Mouse (Mus musculus) skeletal muscle tissue, adult 2 months (tissue): ENCODE results near the gene U2af1l4.

Source experiments
- DNase-seq: peaks from one replicate; pipeline ENCODE4 v3.0.0-alpha.2; 2012; ENCODE audit warnings: low read depth, low spot score

U2af1l4 gene

DNA sequence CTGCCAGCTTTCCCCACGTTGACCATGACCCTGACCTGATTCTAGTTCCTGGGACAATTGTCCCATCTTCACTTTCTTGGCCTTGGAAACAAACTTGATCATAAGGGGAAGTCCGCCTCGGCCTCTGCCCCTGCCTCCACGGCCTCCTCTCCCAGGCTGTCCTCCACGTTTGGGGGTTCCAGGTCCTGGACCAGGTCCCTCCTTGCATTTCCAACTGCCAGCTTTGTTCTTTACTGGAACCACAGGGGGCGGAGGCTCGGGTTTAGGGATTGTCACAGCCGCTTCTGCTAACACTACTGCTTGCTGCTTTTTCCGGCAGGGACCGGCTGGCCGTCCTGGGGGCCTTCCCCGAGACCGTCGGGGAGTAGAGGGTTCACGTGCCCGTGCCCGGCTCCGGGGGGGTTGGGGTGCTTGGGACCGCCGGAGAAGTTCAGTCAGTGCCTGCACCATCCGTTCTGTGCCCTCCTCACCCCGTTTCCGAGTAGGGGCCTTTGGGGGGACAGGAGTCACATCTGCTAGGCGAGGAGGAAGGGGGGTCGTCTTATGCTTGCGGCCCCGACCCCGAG lies 23.4 kb downstream of the U2af1l4 start:
- DNase-seq = no peak

DNA sequence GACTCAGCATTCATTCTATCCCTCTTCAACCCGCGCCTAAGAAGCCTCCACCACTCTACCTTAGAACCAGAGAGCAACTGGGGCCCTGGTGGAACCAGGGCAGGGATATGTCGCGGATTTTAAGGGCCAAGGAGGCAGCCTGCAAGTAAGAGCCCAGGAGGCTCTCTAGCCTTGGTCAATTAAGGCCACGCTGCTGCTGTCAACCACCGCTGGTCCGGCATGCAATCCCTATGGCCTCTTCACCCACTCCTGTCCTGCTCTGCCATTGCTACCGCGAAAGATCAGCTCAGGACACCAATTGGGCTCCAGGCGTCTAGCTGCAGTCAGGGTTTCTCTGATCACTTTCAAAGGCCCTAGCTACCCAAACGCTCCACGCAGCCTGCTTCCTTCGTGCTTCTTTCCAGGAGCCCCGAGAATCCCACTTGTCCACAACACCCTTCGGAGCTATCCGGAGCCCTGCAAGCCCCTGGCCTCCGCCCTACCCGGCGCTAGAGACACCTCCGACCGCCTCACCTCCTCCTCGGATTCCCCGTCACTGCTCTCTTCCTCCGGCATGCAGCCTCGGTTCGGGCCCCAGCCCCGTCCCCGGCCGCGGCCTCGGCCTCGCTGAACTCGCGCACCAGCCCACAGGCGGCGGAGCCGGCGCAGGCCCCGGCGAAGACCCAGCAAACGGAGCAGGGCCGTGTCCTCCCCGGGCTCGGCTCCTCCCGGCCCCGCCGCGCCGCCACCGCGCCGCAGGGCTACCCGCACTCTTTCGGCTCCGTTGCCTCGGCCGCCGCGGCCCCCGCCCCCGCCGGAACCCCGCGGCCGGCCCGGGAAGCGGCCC lies 25.0 kb downstream of the U2af1l4 start:
- no peak for DNase-seq

DNA sequence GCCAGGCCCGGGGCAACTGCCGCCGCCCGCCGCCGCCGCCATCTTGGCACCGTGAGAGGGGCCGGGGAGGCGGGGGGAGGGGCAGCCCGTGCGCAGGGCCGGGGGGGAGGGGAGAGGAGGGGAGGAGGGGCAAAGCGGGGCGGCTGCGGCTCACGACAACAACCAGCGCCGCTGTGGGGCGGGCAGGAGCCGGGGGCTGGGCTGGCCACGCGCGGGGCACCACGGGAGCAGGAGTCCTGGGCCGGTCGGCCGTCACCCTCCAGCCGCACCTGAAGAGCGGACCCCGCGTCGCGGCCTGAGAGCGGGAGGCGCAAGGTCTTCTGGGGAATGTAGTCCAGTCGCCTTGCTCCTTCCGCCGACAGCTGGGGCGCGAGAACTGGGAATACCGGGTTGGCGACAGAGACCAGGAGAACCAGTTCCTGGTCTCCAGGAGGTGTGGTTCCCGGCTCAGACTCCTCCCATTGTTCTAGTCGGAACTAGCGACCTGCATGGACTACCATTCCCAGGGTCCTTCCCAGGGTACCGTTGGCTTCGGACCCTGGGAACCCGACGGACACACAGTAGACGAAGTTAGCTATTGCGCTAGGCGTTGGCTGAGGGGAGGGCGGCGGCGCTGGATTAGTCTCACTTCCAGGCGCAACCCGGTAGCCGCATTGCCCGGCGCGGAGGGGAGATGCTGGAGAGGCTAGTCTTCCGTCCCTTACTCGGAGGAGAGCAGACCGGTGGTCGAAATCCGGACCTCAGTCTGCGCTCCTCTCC lies 25.8 kb downstream of the U2af1l4 start, which contains the start of gene Kmt2b:
Gene Kmt2b, minus strand, starts transcription at position 51 of the 759 bp plus-strand sequence.
- DNase-seq = peak; percentile 97

DNA sequence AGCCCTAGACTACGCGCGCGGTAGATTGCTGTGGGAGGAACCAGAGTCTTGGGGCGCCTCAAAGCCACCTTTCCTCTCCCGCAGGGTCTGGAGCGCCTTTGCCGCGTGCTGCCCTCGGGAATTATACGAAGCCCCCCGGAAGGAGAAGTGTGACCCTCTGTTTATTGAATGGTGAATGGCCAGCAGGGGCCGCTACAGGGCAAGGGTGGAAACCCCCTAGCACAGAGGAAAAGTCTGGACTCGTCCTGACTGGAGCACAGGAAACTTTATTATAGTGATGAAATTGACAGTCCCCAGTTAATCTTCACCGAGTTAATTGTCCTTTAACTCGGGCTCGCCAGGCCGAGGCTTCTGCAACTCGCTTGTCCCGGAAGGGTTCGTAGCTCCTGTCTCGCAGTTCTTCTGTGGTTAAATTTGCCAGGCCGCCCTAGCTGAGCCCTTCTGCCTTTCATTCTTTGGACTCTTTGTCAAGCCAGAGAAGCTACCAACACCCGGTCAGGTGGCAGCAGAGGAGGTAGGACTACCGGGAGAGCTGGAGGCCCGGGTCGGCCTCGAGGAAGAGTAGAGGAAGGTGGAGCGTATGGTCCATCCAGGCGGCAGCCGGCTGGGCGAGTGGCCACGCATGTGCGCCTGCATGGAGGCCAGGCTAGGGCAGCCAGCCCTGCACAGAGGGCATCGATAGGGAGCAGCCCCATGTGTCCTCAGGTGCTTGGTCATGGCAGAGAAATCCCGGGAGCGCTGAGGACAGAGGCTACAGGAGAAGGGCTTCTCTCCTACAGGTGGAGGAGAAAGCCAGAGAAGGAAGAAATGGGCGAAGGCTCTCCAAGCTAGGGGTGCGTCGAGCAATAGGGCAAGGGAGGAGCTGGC lies 26.6 kb downstream of the U2af1l4 start:
- DNase-seq = peak; percentile 55

DNA sequence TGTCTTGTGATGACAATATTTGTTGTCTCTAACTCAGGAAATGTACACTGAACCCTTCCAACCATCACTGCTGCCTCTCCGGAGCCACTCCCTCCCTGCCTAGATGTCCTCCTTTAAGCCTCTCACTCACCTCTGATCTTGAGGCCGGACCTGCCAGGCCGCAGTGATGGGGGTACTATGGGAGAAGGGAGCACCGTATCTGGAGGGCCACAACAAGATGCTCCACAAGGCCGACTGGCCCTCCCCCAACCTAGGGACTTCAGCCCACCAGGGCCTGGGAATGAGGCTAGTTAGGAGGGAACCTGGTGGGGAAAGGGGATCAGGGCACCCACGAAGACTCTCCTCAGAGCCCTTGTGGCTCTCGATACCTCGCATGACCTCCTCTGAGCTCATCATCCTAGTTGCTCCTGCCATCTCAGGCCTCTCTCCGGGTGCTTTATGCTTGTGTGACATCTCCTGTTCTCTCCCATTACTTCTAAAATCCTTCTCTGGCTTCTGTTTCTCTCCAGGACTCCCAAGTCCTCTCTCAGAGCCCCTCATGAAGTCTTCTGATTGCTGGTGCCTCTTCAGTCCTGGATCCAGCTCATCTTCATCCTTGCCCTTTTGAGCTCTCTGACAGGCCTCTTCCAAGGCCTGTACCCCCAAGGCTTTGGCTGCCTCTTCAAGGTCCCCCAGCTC lies 28.0 kb downstream of the U2af1l4 start:
- DNase-seq = no peak

DNA sequence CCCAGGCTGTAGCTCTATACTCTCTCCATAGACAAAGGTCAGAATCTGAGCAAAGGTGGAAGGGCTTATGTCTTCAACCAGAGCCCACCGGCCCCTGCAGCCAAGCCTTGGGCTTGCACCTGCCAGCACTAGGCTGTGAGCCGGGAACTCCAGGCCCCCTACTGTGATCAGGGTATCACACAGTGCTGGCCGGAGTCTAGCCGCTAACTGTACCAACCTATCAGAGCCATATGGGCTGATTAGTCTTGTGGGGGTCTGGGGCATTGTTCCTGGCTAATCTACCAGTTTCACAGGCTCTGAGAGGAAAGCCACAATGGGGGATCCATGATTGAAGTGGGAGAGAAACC lies 28.5 kb downstream of the U2af1l4 start:
- no peak for DNase-seq

DNA sequence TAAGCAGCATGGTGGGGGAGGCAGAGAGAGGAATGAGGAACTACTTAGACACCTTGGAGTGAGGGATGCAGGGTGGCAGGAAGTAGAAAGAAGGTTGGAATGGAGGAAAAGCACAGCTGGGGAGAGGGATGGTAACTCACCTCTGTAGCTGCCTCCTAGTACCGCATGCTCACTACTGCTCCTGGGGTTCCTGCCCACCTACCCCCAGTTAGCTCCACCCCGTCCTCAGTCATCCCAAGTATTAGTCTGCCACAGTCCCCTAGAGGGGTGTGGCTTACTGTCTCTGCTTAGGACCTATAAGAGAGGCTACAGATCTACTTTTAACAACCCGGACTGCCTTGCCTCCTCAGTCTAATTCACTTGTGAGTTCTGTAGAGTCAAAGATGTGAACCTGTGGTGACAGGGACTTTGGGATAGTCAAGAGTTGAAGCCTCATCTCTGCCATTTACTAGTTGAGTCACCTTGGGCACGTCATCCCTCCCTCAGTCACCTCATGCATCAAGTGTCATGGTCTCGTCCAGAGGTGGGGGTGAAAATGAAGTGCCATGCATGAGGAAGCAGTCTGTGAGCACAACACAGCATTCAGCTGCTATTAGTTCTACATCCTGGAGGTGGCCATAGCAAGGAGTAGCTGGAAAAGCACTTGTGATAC lies 29.8 kb downstream of the U2af1l4 start:
- DNase-seq = no peak

DNA sequence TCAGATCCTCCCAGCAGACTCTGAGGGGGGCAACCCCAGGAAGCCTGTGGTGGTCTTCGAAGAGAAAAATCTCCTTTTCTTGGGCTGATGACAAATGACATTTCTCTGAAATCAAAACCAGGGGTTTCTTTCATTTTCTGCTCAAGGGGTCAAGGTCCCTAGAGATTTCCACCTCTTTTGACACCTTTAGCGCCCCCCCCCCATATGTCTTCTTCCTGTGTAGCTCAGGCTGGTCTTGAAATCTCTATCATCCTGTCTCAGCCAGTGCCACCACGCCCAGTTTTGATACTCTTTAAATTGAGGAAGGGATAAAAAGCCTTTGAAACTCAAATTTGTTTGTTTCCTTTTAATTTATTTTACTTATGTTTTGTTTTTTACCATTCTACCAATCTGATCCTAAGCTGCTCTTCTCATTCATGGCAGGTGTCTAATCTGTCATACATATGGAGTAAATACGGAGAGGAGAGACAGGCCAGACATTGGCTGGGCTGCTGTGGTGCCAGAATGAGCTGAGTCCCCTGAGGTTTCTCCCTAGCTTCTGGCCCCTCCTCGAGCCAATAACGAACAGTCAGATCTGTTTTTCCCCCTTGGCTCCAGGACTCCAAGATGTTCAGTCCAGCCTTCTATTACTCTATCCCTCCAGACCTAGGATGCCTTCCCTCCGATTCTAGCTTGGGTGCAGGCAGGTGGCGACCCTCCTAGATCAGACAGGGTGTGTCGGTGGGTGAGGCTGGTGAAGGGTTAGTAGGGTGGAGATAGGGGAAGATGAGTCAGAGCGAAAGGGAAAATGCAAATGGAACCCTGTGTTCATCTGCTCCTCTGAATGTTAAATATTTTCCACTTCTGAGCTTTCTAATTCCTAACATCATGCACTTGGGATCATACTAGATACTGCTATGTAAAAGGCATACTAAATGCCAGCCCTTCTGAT lies 30.7 kb downstream of the U2af1l4 start:
- no peak for DNase-seq

DNA sequence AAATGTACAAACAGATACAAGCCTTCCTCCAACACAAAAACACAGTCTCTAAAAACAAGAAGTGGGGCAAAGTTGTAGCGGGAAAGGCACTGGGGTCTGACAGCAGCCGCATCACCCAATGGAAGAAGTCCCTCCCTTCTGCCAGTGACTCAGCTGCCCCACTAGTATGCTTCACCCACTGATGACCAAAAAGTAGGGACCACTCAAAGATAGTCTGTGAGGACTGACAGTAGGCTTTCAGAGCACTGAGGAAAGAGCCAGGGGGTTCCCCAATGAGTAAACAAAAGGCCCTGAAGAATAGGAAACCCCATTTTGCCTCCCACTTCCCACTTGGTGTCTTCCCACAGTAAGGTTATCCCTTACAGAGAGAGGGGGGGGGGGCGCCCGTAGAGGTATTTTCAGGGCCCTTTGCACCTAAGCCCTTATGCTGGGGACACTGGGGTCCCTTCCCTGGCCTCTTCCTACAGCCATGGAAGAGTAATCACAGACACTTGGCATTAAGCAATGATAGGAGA lies 31.5 kb downstream of the U2af1l4 start:
- no peak for DNase-seq

DNA sequence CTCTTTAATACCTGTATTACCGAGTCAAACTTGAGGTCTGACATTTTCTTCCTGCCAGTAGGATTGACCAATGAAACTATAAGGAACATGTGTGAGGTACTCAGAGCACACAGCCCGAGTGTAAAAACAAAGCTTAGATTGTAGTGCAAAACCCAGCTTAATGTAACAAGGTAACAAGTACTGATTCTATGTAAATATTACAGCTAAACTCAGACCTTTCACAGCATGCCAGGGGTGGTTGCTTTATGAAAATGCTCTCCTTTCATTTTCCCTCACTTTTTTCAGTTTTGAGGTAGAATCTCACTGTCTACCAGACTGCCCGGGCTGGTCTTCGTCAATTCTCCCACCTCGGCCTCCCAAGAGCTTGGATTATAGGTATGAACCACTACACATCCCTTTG lies 33.0 kb downstream of the U2af1l4 start:
- no peak for DNase-seq

DNA sequence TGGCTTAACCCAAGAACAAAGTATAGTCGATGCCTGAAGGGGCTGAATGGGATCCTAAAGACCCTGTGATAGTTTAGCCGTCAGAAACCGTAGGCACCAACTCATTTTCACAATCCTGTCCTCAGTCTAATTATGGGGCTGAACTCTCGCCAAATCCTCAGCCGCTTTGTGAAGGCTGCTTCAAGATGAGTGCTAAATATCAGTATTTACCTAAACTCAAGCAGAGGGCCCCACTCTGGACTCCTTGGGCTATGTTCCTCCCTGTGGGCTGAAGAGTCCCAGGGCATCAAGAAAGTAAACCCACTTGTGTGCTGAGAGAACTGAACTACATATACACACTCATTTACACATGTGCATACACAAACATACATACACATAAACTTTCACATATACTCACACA lies 33.7 kb downstream of the U2af1l4 start:
- no peak for DNase-seq

DNA sequence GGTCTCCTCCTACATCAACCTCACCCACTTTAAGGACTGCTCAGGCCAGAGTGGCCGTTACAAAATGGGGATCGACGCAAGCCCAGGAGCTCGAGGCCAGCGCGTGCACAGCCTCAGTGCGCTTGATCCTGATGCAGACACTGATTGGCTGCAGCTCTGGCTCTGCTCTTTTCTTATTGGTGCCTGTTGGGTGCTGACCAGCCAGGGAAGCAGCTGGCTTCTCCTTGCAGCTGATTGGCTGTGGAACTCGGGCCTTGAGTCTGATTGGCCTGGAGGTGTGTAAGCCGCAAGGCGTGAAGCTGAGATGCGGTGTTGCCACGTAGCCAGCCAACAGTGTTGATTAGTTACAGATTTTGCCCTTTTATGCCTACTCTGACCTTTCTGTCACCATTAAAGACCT lies 35.7 kb downstream of the U2af1l4 start, which contains the start of gene Zbtb32:
Gene Zbtb32, minus strand, starts transcription at position 124 of the 400 bp plus-strand sequence.
- no peak for DNase-seq

DNA sequence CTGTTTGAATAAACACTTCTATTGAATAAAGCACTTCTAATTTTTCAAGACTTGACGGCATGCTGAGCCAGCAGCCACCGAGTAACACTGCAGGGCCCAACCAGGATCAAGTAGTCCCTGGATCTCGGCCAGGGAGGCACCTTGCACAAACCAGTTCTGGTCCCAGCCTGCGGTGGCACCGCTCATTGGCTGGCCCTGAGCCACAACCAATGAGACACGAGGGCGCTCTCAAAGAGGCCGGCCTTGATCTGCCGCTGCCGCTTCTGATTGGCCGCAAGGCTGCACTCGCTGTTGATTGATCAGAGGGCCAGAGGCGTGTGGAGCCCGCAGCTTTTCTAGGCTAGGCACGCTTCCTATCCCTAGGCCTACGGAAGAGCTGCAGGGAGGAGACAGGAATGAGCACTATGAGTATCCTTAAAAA lies 36.8 kb downstream of the U2af1l4 start:
- DNase-seq = peak; percentile 82

DNA sequence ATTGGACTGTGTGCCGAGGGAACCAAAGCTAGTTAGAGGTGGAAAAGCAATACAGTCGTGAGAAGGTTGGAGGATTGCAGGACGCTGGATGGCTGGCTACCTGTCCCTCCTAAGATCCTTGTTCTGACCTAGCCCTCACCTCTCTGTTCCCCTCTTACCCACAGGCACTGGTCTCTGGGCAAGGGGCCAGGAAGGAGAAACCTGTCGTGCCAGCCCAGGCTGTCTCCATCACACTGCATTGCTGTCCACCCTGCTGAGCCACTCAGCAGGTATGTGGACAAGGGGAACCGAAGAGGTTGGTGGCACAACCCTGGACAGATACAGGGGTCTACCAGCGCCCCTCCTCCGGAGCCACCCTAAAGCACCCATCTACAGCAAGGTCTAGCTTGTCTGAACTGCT lies 37.5 kb downstream of the U2af1l4 start:
- no peak for DNase-seq

DNA sequence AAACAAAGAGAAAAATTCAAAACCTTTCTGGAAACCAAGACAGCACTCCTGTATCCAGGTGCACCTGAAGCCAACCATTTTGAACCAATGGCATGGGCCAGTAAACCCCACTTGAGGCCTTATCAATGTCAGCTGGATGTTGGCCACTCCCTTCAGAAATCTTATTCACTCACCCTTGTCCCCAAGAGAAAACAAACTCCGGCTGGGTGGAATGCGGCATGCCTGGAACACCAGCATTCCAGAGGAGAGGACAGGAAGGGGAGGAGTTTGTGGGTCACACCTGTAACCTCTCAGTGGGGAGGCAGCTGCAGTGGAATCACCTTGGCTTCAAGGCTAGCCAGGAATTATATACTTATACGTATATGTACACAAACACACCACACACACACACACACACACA lies 39.5 kb downstream of the U2af1l4 start:
- DNase-seq = no peak

DNA sequence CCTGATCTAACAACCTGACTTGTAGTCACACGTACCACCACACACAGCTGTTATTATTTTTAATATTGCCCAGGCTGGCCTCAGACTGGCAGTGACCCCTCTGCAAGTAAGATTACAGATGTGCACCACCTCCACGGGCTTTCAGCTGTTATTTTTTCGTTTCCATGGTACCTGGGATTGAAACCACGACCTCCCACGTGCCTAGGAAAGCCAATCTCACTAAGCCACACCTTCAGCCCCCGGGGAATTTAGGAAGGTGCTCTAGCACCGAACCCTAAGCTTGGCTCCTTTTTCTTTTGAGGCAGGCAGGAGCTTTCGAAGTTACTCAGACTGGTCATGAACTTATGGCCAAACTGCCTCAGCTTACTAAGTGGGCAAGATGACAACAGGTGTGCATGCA lies 41.3 kb downstream of the U2af1l4 start:
- no peak for DNase-seq

DNA sequence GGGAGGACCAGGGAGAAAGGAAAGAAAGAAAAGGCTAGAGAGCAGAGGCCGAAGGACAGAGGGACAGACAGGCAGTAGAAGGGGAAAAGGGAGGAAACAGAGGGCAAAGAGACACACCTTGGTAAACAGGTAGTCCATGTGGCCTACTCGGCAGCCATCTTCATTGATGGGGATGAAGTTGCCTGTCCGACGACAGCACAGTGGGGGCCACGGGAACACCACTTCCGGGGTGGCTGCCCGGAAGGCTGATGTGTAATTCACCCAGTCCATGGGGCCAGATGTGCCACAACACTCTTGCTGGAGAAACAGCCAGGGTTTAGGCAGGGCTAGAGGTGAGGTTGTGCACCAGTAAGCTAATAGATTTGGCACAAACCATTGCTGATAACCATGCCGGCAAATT lies 41.8 kb downstream of the U2af1l4 start:
- no peak for DNase-seq

DNA sequence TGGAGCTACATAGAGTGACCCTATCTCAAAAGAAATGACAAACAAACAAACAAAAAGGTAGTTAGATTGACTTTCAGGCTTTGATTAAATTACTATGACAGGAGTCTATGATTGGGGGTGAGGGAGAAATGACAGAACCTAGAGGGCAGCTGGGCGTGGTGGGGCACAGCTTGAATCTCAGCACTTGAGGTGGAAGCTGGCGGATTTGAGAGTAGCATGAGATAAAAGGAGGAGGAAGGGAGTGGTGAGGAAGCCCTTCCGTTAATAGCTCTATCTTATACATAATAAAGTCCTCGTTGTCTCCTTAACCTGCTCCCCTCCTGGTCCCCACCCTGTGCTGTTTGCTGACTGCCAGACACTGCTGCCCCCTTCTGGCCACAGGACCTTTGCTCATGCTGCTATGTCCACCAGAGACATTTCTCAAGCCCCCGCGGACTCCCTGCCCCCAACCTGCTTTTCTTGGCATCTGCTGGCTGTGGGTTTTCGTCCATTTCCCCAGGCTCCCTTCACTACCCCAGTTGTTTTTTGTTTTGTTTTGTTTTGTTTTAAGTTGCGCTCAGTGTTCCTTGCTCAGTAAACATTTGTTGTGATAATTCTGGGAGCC lies 44.7 kb downstream of the U2af1l4 start:
- DNase-seq = no peak

DNA sequence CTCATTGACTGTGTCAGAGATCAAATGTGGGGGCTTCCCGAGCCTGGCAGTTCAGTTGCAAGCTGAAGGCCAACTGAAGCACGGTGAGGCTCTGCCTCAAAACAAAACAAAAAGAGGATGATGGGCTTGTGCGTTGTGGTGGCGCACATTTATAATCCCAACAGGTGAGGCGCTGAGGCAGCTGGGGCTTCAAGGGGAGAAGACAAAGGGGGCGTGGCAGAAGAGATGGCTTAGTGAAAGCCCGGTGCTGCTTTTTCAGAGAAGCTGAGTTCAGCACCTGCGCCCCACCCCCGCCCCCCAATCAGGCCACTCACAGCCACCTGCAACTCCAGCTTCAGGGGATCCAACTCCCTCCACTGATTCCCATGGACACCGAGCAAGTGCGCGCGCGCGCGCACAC lies 45.4 kb downstream of the U2af1l4 start:
- DNase-seq = no peak
